Mouse (Mus musculus): Measurements from ENCODE around the gene Ank3. TPM values are rescaled to one million over a fixed set of nuclear protein-coding genes. Genes with fewer than 3 reads are reported as not detected.

Ank3 gene
- polyA plus RNA-seq, 1 experiment from 2014 or later: 13.4 TPM

DNA sequence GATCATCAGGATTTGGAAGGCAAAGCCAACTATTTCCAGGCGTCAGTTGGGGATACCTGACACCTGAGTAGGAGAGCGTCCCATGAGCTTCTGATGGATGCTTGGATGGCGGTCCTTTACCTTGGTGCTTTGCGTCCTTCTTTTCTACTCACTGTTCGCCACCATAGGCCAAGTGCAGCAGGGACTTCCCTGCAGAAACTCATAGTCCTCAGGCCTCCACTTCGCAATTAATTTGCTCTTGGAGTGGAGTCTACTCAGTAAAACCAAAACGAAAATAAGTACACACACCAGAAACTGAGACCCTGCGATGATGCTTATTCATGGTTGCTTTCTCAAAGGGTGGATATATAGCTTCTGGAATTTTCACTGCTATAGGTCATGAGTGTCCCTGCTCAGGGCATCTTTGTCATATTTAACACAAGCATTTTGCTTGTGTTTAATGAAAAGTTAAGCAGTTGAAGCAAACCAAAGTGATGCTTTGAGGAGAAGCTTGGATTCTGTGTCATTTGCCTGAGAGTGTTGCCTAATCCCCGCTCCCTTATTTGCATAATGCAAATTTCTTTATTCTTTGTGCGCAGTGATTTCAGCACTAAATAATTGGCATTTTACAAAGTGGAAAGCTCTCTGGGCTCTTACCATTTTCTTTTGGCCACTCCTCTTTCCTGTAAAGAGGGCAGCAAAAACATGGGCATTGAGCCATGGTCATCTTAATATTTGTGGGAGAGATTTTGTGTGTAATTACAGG is 145.5 kb downstream of the Ank3 start:
- no peak overlapping the region for H3K9ac ChIP-seq (ENCODE audit: low read depth, low read length)
- DNase-seq (ENCODE audit: low spot score): no peak
- whole genome bisulfite sequencing: 87% methylated on average over 10 of the region's 10 CpGs
- no peaks in the 10 kb centered on the region for H3K4me1 ChIP-seq (replicated peaks; ENCODE audit: control insufficient read depth, insufficient read depth, low read length)
- no peaks in the 10 kb centered on the region for H3K36me3 ChIP-seq (ENCODE audit: control insufficient read depth, insufficient read depth, low read length)
- H3K4me2 ChIP-seq: no peak overlapping the region
- ATAC-seq (replicated peaks; ENCODE audit: low FRiP score): no peak
- no peaks in the 10 kb centered on the region for H3K27me3 ChIP-seq (replicated peaks; ENCODE audit: control insufficient read depth, insufficient read depth, low read length)
- no peaks in the 10 kb centered on the region for H3K9me3 ChIP-seq (ENCODE audit: control insufficient read depth, low read length)
- H3K4me3 ChIP-seq (ENCODE audit: low read depth, low read length): no peak overlapping the region
- H3K27ac ChIP-seq (ENCODE audit: low read depth, low read length): no peak overlapping the region

DNA sequence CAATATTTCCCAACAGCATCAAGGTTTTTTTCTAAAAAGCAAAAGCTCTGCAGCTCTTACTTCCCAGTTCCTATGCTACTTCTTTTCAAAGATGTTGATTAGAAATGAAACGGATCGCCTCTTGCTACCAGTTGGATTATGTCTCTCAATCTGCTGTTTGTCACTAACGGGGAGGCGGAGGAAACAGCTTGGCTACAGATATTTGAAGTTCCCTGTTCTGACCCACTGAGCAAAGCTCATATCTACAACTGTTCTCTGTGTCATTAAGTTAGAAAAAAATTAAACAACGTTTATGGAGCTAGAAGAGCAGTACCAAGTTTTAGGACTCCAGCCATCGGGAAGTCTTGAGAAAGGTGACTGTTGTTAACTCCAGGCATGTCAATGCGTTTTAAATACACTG is 146.1 kb downstream of the Ank3 start:
- no peaks in the 10 kb centered on the region for H3K4me1 ChIP-seq (replicated peaks; ENCODE audit: control insufficient read depth, insufficient read depth, low read length)
- H3K27me3 ChIP-seq (replicated peaks; ENCODE audit: control insufficient read depth, insufficient read depth, low read length): no peaks in the 10 kb centered on the region
- no peak overlapping the region for H3K9ac ChIP-seq (ENCODE audit: low read depth, low read length)
- H3K9me3 ChIP-seq (ENCODE audit: control insufficient read depth, low read length): no peaks in the 10 kb centered on the region
- ATAC-seq (replicated peaks; ENCODE audit: low FRiP score) (no peak), DNase-seq (ENCODE audit: low spot score) (no peak)
- H3K27ac ChIP-seq (ENCODE audit: low read depth, low read length): no peak overlapping the region
- no peak overlapping the region for H3K4me2 ChIP-seq
- H3K36me3 ChIP-seq (ENCODE audit: control insufficient read depth, insufficient read depth, low read length): no peaks in the 10 kb centered on the region
- 78% methylated on average over 7 of the region's 7 CpGs for WGBS
- no peak overlapping the region for H3K4me3 ChIP-seq (ENCODE audit: low read depth, low read length)

DNA sequence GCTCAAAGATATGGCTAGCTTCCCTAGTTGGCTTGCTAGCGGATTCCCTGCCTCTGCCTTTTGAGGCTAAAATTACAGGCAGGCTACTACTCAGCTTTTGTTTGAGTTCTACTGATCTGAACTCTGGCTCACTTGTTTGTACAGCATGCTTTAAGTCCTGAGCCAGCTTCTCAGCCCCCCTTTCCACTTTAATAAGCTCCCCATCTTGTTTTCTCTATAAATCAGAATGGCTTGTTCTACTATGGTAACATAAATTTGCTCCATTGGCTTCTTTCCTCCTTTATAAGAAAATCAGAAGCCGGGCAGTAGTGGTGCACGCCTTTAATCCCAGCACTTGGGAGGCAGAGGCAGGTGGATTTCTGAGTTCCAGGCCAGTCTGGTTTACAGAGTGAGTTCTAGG is 147.4 kb downstream of the Ank3 start:
- ATAC-seq (replicated peaks; ENCODE audit: low FRiP score): no peak
- 78% methylated on average over 3 of the region's 3 CpGs for WGBS
- H3K27me3 ChIP-seq (replicated peaks; ENCODE audit: control insufficient read depth, insufficient read depth, low read length): no peaks in the 10 kb centered on the region
- H3K4me3 ChIP-seq (ENCODE audit: low read depth, low read length): no peak overlapping the region
- no peaks in the 10 kb centered on the region for H3K36me3 ChIP-seq (ENCODE audit: control insufficient read depth, insufficient read depth, low read length)
- H3K27ac ChIP-seq (ENCODE audit: low read depth, low read length): no peak overlapping the region
- H3K9ac ChIP-seq (ENCODE audit: low read depth, low read length): no peak overlapping the region
- no peak overlapping the region for H3K4me2 ChIP-seq
- H3K9me3 ChIP-seq (ENCODE audit: control insufficient read depth, low read length): no peaks in the 10 kb centered on the region
- no peak for DNase-seq (ENCODE audit: low spot score)
- H3K4me1 ChIP-seq (replicated peaks; ENCODE audit: control insufficient read depth, insufficient read depth, low read length): peaks cover 3% of the 10 kb centered on the region; the same call in 1 of the 2 replicates

DNA sequence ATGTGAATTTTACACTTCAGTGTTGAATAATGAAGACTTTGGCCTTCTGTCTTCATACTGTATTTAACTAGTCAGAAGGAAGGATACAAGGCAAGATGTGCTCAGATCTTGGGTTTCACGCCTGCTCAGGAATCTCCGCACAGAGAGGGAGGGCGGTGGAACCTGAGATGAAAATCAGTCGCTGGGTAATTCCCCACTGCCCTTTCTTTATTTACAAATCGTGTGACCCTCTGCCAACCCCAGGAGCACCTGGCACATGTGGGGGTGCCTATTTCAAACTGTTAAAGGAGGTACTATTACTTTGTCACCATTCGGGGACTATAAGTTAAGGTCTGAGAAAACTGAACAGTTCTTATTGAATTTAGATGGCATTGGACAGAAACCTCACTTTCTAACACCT is 148.1 kb downstream of the Ank3 start:
- 79% methylated on average over 6 of the region's 6 CpGs for WGBS
- H3K36me3 ChIP-seq (ENCODE audit: control insufficient read depth, insufficient read depth, low read length): no peaks in the 10 kb centered on the region
- ATAC-seq (replicated peaks; ENCODE audit: low FRiP score) (no peak), DNase-seq (ENCODE audit: low spot score) (no peak)
- H3K4me2 ChIP-seq: no peak overlapping the region
- no peak overlapping the region for H3K27ac ChIP-seq (ENCODE audit: low read depth, low read length)
- peaks cover 3% of the 10 kb centered on the region; the same call in 1 of the 2 replicates for H3K4me1 ChIP-seq (replicated peaks; ENCODE audit: control insufficient read depth, insufficient read depth, low read length)
- no peak overlapping the region for H3K9ac ChIP-seq (ENCODE audit: low read depth, low read length)
- H3K27me3 ChIP-seq (replicated peaks; ENCODE audit: control insufficient read depth, insufficient read depth, low read length): no peaks in the 10 kb centered on the region
- no peaks in the 10 kb centered on the region for H3K9me3 ChIP-seq (ENCODE audit: control insufficient read depth, low read length)
- H3K4me3 ChIP-seq (ENCODE audit: low read depth, low read length): no peak overlapping the region

DNA sequence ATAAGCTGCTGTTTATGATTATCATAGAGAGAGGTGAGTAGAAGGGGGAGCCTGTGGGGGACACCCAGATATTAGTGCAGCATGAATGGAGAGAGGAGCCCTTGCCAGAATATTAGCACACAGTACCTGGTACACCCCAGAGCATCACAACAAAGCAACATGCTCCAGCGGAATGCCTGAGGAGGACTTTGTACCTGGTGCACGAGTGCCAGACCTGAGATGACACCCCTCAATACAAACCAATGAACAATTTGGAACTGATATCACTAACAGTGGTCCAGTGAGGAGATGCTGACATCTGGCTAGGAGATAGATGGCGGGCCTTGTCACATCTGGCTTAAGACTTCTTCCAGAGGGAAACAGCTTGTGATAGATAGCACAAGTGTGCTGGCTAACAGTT is 150.2 kb downstream of the Ank3 start:
- H3K4me3 ChIP-seq (ENCODE audit: low read depth, low read length): no peak overlapping the region
- H3K27ac ChIP-seq (ENCODE audit: low read depth, low read length): no peak overlapping the region
- H3K36me3 ChIP-seq (ENCODE audit: control insufficient read depth, insufficient read depth, low read length): no peaks in the 10 kb centered on the region
- no peaks in the 10 kb centered on the region for H3K27me3 ChIP-seq (replicated peaks; ENCODE audit: control insufficient read depth, insufficient read depth, low read length)
- DNase-seq (ENCODE audit: low spot score) (no peak), ATAC-seq (replicated peaks; ENCODE audit: low FRiP score) (no peak)
- no peak overlapping the region for H3K4me2 ChIP-seq
- H3K9ac ChIP-seq (ENCODE audit: low read depth, low read length): no peak overlapping the region
- peaks cover 3% of the 10 kb centered on the region; the same call in 1 of the 2 replicates for H3K4me1 ChIP-seq (replicated peaks; ENCODE audit: control insufficient read depth, insufficient read depth, low read length)
- H3K9me3 ChIP-seq (ENCODE audit: control insufficient read depth, low read length): no peaks in the 10 kb centered on the region
- WGBS: 70% methylated on average over 3 of the region's 3 CpGs

DNA sequence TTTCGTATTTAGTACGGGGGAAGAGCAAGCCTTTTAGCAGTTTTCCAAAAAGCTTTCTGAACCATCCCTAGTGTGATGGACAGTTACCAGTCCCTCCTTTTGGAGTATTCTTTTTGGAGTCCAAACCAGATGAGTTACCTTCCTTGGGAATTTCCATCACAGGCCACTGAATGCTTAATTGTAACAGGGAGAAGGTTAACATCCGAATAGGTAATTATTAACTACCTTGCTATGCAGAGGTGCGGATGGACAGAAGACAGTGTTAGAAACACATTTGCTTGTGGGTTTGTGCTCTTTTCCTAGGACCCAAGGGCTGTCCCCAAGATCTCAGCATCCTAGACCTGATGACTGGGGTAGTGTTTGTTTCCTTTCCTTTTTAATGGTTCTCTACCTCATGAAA is 150.6 kb downstream of the Ank3 start:
- H3K9ac ChIP-seq (ENCODE audit: low read depth, low read length): no peak overlapping the region

DNA sequence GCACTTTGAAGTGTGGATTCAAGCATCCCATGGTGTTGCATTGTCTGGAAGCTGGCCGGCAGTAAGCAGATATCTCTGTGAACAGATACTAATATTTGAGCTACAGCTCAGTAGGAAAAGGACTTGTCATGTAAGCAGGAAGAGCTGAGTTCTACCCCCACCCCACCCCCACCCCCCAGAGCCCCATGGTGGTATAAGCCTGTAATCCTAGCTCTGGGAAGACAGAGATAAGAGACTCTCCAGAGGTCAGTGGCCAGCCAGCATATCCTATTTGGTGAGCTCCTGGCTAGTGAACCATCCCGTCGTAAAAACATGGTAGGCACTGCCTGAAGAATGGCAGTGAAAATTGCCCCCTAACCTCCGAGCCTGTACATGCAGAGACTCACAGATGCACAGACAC is 152.3 kb downstream of the Ank3 start:
- Histone ChIP-seq H3K4me2 (no peak overlapping the region), H3K9ac (ENCODE audit: low read depth, low read length) (no peak overlapping the region), H3K9me3 (ENCODE audit: control insufficient read depth, low read length) (no peaks in the 10 kb centered on the region), H3K36me3 (ENCODE audit: control insufficient read depth, insufficient read depth, low read length) (no peaks in the 10 kb centered on the region), H3K27ac (ENCODE audit: low read depth, low read length) (no peak overlapping the region), H3K4me1 (replicated peaks; ENCODE audit: control insufficient read depth, insufficient read depth, low read length) (peaks cover 3% of the 10 kb centered on the region; the same call in 1 of the 2 replicates), H3K4me3 (ENCODE audit: low read depth, low read length) (no peak overlapping the region), H3K27me3 (replicated peaks; ENCODE audit: control insufficient read depth, insufficient read depth, low read length) (no peaks in the 10 kb centered on the region)
- no peak for DNase-seq (ENCODE audit: low spot score)
- ATAC-seq (replicated peaks; ENCODE audit: low FRiP score): 0 out of 2 replicates have a peak, but pooled peaks have one; percentile 20
- 34% methylated on average over 4 of the region's 4 CpGs for WGBS

More for the DNA sequence above, 150.6 kb downstream of the Ank3 start:
- Histone ChIP-seq H3K4me1 (replicated peaks; ENCODE audit: control insufficient read depth, insufficient read depth, low read length) (peaks cover 3% of the 10 kb centered on the region; the same call in 1 of the 2 replicates), H3K9me3 (ENCODE audit: control insufficient read depth, low read length) (no peaks in the 10 kb centered on the region), H3K4me3 (ENCODE audit: low read depth, low read length) (no peak overlapping the region), H3K36me3 (ENCODE audit: control insufficient read depth, insufficient read depth, low read length) (no peaks in the 10 kb centered on the region), H3K4me2 (no peak overlapping the region), H3K27me3 (replicated peaks; ENCODE audit: control insufficient read depth, insufficient read depth, low read length) (no peaks in the 10 kb centered on the region), H3K27ac (ENCODE audit: low read depth, low read length) (no peak overlapping the region)
- 83% methylated on average over 4 of the region's 4 CpGs for WGBS
- DNase-seq (ENCODE audit: low spot score) (no peak), ATAC-seq (replicated peaks; ENCODE audit: low FRiP score) (no peak)

DNA sequence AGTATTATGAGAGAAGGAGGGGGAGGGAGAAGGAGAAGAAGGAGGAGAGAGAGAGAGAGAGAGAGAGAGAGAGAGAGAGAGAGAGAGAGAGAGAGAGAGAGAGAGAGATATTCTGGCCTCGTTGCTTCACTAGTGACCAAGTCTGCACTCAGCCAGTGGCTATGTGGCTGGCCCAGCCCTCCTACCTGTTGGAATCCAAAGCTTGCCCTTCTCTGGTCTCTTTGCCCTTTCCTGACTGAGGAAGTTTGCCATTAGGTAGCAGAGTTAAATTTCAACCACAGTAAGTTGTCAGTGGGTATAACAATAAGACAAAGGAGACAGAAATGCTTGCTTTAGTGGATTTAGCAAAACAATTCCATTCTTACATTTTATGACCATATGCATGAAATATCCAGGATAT is 154.5 kb downstream of the Ank3 start:
- no peaks in the 10 kb centered on the region for H3K36me3 ChIP-seq (ENCODE audit: control insufficient read depth, insufficient read depth, low read length)
- 50% methylated on average over 1 of the region's 1 CpGs for WGBS

DNA sequence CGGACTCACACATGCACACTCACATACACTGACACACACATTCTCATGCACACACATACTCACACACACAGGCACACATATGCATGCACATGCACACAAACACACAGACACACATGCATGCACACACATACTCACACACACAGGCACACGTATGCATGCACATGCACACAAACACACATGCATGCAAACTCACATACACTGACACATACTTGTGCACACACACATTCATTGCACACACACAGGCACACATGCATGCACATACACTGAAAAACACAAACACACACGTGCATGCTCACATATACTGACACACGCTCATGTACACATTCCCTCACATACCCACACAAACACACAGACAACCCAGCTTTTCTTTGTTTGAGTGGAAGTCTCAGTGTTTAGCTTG is 157.0 kb downstream of the Ank3 start:
- H3K9ac ChIP-seq (ENCODE audit: low read depth, low read length): no peak overlapping the region
- no peaks in the 10 kb centered on the region for H3K36me3 ChIP-seq (ENCODE audit: control insufficient read depth, insufficient read depth, low read length)
- WGBS: 81% methylated on average over 4 of the region's 4 CpGs
- H3K4me2 ChIP-seq: no peak overlapping the region
- H3K4me1 ChIP-seq (replicated peaks; ENCODE audit: control insufficient read depth, insufficient read depth, low read length): peaks cover 2% of the 10 kb centered on the region; the same call in 1 of the 2 replicates
- H3K9me3 ChIP-seq (ENCODE audit: control insufficient read depth, low read length): no peaks in the 10 kb centered on the region
- no peak overlapping the region for H3K4me3 ChIP-seq (ENCODE audit: low read depth, low read length)
- H3K27me3 ChIP-seq (replicated peaks; ENCODE audit: control insufficient read depth, insufficient read depth, low read length): no peaks in the 10 kb centered on the region
- no peak for DNase-seq (ENCODE audit: low spot score)
- no peak for ATAC-seq (replicated peaks; ENCODE audit: low FRiP score)
- no peak overlapping the region for H3K27ac ChIP-seq (ENCODE audit: low read depth, low read length)

More for the DNA sequence above, 154.5 kb downstream of the Ank3 start:
- H3K27me3 ChIP-seq (replicated peaks; ENCODE audit: control insufficient read depth, insufficient read depth, low read length): no peaks in the 10 kb centered on the region
- no peak overlapping the region for H3K9ac ChIP-seq (ENCODE audit: low read depth, low read length)
- peaks cover 3% of the 10 kb centered on the region; the same call in 1 of the 2 replicates for H3K4me1 ChIP-seq (replicated peaks; ENCODE audit: control insufficient read depth, insufficient read depth, low read length)
- no peaks in the 10 kb centered on the region for H3K9me3 ChIP-seq (ENCODE audit: control insufficient read depth, low read length)
- H3K27ac ChIP-seq (ENCODE audit: low read depth, low read length): no peak overlapping the region
- H3K4me3 ChIP-seq (ENCODE audit: low read depth, low read length): no peak overlapping the region
- ATAC-seq (replicated peaks; ENCODE audit: low FRiP score) (no peak), DNase-seq (ENCODE audit: low spot score) (no peak)
- H3K4me2 ChIP-seq: no peak overlapping the region

Measured in liver, embryonic 11.5 days (tissue).